Mouse (Mus musculus): ENCODE results near the gene Ezh2. TPM values are rescaled to one million over a fixed set of nuclear protein-coding genes. Genes with fewer than 3 reads are reported as not detected.

The Ezh2 gene
- polyA plus RNA-seq (2017; shearing (Covaris generic)), result 36.9 TPM

GRCm38 (mm10) chr6:47594926-47595623, at the start of gene Ezh2:
Gene Ezh2, minus strand, starts transcription at chr6:47595341.

Other genes starting within 250 kb of the Ezh2 start
- 97.1 TPM for gene Cul1, start 141.9 kb downstream of the Ezh2 start, polyA plus RNA-seq (2017; shearing (Covaris generic))
- gene Pdia4, start 218.1 kb upstream of the Ezh2 start, polyA plus RNA-seq (2017; shearing (Covaris generic)), result 196 TPM
- 0.26 TPM for gene Zfp786, start 235.5 kb upstream of the Ezh2 start, polyA plus RNA-seq (2017; shearing (Covaris generic))
- gene Zfp398, start 240.3 kb upstream of the Ezh2 start, polyA plus RNA-seq (2017; shearing (Covaris generic)), result 22.8 TPM

Data from inflammation-experienced regulatory T-cells, adult 16 weeks (primary cell).